Mouse (Mus musculus) layer of hippocampus, postnatal 36 days (tissue): Measurements from ENCODE around the gene Tanc1. TPM values are rescaled to one million over a fixed set of nuclear protein-coding genes. Genes with fewer than 3 reads are reported as not detected.

Source experiments
- DNase-seq, 2 experiments: peaks; one replicate each; pipeline ENCODE4 v3.0.0; 2022
- total RNA-seq, 2 experiments: library from RNA; stranded (reverse); gene quantifications; 2 replicates each; pipeline ENCODE4 v1.2.3; 2021

Tanc1 gene
- total RNA-seq, 2 experiments from 2014 or later: 107 to 119 TPM

DNA sequence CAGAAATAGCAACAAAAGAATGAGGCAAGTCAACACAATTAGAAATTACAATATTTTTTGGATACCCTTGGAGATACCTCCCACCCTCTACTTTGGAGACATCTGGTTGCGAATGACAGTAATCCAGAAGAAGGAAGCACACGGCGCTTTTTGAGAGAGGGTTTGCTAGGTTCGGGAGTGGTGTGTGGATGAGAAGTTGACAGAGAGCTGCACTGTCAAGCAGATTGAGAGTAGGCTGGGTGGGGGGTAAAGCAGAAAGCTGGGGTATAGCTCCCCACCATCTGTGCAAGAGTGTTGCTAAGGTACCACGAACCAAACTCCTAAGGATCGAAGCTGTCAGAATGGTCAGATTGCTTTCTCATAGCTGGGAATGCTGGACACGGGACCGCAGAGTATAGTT is 40.0 kb downstream of the Tanc1 start:
- DNase-seq: peak in 1 of 2 experiments; percentile 66

DNA sequence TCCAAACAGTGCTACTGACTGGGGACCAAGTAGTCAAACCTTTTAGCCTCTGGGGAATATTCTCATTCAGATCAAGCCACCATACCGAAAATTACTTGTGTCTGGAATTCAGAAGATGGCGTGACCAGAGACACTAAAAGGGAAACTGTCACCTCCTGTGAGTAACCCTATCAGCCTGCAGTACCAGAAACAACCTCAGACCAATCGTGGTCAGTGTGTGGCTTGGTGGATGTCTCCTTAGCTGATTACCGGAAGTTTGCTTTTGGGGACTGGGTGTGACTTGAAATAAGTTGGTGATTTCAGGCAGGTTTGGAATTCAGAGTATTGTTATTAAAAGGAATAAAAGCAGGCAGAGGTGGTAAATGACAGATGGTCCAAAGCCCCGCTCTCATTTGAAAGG is 40.9 kb downstream of the Tanc1 start:
- DNase-seq: no peak

DNA sequence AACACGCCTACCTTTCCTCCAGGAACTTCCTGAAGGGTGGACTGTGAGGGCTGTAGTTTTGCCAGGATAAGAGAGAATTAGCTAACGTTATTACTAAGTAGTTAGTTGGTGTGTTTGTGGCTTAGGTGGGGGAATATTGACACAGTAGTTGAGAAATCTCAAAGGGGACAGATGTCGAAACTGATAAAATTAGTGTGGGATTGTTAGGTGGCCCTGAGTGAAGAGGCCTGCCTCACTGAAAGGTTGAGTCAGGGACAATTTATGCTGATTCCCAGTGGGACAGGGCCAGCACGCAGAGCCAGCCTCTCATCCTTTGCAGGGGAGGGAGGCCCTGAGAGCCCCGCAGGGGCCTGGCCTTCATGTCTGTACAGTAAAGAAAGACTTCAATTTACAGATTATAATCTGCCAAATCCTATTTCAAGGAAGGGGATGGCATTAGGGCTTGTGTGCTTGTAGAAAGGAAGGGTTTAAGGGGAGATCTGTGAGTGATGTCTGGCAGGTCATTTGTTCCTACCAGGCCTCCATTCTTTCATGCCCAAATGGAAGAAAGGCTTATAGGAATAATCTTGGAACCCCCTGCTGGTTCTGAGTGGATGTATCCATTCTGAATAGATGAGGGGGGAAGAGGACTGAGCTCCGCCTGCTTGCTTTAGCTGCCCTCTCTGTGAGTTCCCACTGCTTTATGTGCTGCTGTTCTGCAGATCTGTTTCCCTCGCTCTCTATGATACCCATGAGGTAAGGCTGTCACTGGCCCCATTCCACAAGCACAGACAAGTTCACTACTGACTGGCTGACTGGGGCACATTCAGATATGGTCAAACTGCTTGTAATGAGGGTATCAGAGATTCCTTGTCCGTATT is 41.7 kb downstream of the Tanc1 start:
- no peak for DNase-seq

DNA sequence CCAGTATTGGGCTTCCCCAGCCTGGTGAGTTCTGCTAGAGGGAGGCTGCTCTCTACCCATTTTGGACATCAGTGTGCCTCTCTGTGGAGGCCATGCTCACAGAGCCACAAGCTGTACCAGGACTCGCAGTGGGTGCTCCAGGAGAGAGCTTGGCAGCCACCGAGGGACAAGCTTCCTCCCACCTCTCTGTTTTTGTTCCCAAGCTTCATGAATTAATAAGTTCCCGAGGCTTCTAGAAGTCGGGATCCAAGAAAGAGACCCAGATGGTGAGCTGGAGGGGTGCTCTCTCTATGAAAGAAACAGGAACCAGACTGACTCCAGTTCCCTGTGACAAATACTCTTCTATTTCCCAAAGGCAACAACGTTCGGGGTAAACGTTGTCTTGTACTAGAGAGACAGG is 43.6 kb downstream of the Tanc1 start:
- DNase-seq: no peak

DNA sequence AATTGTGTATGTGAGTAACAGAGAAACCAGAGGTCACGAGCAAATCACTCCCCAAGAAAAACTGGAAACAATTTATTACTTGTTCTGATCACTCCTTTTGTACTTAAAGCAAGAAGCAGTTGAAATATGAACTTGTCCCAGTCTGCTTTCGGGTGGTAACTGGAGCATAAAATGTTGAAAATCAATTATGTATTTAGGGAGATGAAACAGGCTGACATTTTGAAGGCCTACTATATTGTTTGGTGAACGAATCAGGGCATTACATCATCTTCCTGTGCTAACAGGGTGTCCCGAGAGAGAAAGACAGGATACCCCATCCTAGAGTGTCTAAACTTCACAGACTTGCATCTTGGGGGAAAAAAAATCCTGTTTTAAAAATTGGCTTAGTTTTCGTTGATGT is 44.8 kb downstream of the Tanc1 start:
- no peak for DNase-seq

DNA sequence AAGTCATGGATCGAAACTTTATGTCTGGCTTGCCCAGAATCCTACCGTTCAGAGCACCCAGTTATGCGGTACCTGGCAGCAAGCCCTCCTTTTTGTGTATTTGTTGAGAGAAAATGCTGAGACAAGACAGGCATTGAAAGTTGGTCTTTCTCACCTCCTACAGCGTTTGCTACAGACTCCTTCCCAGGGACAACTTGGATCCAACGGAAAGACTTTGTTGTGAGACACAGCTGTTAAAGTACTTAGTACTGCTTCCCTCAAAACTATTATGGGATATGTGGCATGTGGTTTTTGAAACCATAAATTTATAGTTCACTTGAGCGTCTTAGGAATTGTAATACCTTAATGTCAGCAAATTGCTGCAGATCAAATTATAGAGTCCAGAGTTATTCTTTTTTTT is 47.8 kb downstream of the Tanc1 start:
- DNase-seq: no peak

DNA sequence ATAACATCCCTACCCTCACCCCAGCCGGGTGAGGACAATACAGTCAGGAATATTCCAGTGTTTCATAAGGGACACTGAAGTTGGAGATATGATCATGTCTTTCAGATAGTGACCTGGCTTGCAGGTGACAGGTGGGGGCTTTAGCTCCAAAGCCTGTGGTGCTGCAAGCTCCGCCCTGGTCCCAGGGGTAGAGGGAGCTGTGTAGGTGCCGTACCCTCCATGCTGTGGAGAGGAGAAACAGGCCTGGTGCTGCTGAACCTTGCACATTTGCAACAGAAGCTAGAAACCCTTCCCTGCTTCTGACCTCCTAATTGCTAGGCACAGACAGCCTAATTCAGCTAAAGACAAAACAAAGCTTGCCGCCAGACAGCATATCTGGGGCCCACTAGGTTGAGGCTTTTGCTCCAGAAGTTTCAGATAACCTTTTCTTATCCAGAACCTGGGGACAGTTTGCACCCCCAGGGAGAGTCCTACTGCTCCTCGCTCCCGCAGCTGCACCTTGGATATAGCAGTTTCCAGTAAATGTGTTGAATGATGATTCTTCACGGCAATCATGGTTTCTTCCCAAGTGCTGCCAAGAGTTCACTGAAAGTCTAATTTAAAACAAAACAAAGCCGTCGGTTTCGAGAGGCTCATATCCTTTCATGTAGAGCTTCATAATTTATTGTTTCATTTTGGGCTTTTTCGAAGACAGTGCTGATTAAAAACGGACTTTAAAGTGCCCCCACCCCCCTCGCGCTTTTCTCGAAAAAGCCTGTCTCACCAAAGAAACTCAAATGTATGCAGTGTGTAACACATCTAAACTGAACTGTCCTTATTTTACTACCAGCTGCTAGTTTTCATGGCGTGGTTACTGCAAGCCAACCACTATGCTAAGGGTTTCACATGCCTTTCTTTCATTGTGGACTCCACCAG is 49.3 kb downstream of the Tanc1 start:
- no peak for DNase-seq

DNA sequence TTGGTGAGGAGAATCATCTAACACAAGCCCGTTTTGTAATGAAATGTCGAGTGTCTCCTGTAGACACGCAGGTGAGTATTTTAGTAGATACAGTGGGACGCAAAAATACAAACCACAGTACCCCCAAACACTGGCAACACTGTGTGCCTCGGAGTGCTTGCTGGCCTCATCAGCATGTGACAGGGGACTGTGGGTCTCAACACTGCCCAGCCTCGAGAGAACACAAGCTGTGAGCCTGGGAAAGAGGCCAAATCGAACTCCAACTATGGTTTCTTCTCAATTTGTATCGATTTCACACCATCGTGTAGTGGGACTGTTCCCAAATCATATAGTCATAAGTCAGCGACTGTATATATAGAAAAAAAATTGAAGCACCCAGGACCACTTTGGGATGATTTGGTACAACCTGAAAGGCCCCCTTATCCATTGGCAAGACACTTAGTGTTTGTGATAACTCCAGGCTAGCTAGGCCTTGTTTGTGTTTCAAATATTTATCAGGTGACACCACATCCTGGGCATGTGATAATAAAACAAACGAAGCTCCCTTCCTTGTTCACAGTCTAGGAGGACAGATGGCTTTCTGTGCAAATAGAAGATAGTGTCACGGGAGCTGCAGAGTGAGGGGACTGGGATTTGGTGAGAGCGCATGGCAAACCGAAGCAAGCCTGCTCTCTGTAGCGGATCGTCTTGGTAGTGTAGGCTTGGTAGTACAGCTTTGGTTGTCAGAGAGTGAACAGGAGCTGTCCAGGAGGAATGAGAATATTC is 53.1 kb downstream of the Tanc1 start:
- DNase-seq: no peak

DNA sequence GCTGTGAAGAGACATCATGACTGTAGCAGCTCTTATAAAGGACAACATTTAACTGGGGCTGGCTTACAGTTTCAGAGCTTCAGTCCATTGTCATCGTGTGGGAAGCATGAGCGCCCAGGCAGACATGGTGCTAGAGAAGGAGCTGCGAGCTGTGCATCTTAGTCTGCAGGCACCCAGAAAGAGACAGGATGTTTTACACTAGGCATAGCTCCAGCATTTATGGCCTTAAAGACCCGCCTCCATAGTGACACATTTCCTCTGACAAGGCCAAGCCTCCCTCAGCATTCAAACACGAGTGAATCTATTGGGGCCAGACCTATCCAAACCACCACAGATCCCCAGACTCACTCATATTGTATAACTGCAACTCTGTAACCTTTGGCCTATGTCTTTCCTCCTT is 54.7 kb downstream of the Tanc1 start:
- no peak for DNase-seq

DNA sequence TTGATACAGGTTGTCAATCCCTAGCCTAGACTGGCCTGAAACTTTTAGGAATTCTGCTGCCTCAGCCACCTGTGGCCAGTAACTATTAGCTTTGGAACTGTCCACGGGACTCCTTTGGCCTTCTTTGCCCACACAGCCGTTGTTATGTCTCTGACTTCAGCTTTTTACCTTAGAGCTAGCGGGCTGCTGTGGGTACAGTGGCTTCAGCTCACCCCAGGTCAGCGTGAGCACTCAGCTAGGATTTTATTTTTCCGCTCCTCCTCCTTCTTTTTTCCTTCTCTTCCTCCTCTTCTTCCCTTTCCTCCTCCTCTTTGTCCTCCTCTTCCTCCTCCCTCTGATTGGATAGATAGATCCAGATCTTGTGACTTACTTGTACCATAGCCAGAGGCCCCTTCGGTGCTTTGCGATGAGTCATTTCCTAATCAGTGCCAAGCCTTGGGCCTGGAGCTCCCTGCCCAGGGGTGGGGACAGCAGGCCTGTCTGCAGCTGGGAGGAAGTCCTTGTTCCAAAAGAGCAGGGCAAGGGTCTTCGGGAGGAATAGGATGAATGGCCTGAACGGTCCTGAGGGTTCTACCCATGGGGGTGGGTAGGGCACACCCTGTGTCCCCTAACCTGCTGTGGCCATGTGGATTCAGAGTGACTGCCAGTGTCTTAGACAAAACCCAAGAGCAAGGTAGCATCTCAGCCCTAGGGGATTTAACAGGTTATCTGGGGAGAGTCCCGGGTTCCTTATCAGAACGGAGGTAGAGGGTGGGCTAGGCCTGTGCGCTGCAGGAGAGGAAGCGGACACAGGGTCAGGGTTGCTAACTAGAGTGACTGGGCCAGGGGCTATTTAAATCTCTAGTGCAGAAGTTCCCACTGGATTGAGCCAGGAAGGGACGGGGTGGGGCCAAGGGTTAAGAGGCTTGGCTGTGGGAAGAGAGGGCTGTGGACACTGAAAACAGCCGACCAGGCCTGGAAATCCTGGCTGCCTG is 58.5 kb downstream of the Tanc1 start:
- DNase-seq: no peak

DNA sequence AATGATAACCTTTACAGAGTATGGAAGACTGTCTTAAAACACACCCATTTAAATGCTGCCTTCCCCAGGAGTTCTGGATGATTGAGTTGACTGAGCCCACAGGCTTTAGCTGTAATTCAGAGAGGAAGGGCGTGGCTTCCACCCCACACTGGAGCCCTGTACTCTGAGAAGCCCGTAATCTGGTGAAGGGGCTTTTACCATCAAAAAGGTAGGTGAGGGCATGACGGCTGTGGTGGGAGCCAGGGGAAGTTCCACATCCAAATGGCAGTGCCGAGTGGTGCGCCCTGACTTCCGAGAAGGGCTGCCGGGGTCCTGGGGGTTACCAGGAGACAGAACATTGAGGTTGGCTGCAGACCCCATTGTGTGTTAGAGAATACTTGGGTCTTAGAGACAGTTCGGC is 59.8 kb downstream of the Tanc1 start:
- DNase-seq: no peak

DNA sequence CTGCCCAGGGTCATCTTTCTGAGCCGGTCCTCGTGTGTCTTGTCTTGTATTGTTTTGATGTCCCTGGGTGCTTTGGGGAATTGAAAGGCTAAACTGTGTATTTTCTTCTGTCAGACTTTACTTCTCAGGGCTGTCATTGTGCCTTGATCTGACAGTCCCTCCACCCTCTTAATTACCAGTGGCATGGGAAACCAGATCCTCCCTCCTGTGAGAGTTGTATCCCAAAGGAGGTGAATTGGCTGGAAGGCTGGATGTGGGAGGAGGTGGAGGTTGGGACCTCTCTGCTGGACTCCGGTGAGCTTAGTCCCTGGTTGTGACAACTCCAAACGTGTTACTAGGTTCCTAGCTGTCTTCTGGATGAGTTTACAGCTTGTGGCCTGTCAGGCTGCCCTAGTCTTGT is 60.2 kb downstream of the Tanc1 start:
- DNase-seq: no peak

DNA sequence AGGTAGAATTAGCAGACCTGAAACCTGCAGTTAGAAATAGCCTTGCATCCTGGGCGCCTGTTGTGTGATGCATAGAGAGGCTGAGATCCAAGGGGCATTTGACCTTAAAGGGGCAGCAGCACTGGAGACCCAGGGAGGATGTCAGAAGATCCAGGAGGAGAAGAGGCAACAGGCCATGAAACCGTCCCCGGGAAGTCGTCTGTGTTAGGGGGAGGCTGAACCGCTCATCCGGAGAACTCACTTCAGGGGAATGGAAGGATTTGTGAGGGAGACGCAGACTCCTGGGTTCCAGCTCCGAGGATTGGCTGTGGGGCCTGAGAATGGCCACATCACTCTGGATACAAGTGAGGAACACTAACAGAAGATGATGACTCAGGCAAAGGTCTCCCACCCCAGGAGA is 60.8 kb downstream of the Tanc1 start:
- DNase-seq: no peak

DNA sequence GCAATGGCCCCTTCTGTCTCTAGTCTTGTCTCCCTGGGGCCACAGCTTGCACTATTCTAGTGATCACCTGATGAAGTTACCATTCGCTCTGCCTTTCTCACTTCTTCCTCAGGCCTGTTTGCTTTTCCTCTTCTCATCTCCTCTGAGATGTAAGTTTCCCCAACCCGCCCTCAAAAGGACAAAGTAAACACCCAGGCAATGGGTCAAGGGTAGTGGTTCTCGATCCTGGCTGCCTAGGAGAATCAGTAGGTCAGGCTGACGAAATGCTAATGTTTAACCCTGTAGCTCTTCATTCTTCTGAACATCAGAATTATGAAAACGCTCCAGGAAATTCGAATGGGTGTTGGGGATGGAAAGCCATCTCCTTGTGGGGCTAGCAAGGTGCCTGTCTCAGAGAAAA is 61.5 kb downstream of the Tanc1 start:
- no peak for DNase-seq

DNA sequence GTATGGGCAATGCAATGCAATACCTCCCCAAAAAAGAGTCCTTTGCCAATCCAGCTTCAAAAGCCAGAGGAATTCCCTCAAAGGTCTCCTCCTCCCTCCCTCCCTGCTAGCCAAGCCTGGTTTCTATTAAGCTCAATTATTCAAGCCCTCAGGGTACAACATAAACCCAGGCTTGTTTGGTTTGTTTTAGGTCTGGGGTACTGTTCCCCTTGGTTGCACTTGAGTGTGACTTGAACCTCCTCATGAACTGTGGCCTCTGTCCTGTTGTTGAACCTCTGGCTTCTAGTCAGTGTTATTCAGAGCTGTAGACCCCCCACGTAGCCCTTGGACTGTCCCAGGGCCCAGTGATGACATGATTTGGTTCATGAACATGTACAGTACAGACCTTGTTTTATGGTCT is 62.0 kb downstream of the Tanc1 start:
- no peak for DNase-seq

DNA sequence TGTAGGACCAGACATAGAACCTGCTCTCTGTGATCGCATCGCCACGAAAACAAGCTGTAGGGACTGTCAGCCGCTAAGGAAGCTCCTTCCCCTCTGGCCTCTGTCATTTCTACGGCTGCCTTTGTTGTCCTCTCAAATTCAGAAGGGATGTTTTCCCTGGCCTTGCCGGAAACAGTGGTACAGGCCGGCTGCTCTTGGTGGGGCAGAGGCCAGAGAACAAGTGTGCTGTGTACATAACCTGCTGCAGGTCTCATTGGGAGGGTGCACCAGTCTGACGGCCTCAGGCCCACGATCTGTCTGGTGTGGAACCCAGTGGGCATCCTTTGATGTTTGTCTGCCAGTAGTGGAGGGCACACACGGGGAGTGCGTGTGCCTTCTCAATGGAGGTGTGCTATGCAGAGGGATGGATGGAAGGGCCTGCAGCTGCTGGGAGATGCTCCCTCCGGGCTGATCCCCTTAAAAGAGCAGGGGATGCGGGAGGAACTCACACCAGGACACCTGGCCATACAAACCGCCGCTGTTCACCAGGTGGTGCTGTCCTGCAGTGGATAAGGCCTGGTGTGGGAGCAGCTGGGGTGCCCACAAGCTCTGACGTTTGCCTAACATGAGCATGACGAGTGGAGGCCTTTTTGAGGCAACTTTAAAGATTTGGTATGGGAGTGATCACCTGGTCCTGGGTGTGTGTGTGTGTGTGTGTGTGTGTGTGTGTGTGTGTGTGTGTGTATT is 63.6 kb downstream of the Tanc1 start:
- DNase-seq: no peak

DNA sequence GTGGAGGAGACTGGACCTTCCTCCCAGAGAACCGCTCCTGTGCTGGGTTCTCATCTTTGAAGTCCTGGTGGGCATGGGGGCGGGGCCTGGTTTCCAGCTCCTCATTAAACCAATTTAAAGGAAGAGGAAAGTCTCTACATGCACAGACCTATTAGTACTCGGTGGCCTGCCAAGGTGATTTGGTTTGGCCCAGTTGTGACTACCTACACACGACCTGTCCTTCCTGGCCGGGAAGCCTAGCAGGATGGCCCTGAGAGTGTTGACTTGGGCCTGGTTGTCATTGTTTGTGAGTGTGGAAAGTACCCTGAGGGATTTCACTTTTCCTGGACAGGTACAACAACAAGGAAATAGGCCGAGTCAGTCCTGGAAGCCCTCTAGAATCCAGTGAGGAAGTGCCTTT is 64.2 kb downstream of the Tanc1 start:
- DNase-seq: no peak

DNA sequence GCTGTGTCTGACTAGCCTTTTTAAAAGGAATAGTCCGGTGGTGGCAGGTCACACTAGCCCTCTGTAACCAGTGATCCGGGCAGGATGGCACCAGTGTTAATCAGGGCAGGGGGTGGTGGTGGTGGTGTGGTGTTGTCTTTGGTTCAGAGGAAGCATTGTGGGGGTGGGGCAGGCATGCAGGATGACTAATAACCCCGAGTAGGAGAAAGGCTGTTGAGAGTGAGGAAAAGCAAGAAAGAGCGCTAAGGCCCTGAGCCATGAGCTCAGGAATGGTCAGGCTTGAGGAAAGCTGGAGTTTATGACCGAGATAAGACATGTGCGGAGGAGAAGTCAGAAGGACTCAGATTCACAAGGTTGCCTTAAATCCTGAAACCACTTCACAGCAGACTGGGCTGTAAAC is 64.6 kb downstream of the Tanc1 start:
- no peak for DNase-seq

DNA sequence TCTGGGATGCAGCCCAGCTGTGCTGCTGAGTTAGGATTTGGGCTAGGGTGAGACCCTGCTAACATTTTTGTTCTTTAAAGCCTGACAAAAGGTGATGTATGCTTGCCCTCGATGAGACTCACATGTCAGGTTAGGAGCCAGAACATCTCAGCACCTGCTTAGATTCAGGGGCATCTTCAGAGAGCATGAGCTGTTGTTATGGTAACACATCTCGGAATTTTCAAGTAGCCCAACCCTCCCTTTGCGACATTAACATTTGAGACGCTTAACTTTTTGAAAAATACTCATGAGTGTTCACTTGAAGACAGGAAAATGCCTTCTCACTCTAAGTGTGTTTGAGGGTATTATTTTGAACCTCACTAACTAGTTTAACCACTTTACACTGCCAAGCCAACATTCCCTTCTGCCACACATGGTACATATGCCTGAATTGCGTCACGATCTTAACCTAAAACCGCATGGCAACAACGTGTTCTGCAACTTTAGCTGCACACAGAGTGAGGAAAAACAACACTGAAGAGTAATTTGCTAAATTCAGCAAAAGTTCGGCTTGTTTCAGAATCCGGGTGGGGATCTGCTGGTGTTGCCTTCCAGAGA is 67.7 kb downstream of the Tanc1 start:
- DNase-seq: no peak

DNA sequence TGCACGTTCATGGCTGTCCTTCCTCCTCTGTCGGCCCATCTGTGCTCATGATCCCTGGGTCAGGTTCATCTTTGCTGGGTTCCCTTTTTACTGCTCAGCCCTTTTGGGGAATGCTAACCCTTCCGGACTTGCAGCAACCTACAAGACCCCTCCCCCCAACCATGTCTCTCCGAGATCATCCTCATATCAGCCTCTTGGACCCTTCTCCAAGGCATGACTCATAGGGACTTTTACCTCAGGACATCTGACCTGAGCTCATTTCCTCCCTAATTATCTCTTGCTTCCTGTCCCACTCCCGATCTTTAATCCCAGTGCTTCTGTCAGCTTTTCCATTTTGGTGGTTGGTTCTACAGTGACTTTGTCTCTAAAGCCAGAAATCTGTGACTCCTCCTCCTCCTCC is 68.9 kb downstream of the Tanc1 start:
- DNase-seq: no peak

DNA sequence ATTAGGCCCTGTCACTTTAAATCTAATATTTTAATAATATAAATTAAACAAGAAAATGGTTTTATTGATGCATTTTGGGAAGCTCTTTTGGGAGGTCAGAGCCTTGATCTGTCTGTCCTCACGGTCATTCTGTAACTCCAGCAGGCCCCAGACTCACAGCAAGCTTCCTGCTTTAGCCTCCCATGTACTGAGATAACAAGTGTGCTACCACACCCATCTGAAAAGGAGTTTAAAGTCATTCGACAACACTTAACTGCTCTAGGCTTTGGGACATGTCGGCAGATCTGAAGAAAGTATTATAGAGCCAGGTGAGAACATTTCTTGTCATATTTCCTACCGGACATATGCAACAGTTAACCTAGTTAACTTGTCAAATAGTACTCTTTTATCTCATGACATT is 69.3 kb downstream of the Tanc1 start:
- no peak for DNase-seq
